Mouse (Mus musculus): ENCODE data around the gene Zfp981. TPM values are rescaled to one million over a fixed set of nuclear protein-coding genes. Genes with fewer than 3 reads are reported as not detected.
"Not testable (repeated sequence)": the region's sequence is repeated elsewhere in the genome, so short reads cannot be mapped to it uniquely, and the experiment has no call there.

The Zfp981 gene
- polyA plus RNA-seq, 1 experiment from 2014 or later: 0.14 TPM

DNA sequence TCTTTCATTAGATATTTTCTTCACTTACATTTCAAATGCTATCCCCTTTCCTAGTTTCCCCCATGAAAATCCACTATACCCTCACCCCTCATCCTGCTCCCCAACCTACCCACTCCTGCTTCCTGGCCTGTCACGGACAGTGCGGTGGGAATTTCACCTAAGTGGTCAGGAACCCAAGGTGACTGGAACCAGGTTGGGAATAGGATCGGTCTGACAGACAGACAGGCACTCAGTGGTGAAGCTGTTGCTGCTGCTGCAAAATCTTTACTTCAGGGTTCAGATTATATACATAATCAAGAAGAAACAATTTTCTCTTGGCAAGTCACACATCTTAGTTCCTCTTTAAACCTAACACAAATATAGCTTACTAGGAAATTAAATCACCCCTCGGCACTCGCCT is 42.0 kb upstream of the Zfp981 start:
- H3K9me3 ChIP-seq (ENCODE audit: control insufficient read depth, low read length): peaks cover 43% of the 10 kb centered on the region
- not testable (repeated sequence) for H3K36me3 ChIP-seq (ENCODE audit: control insufficient read depth, insufficient read depth, low read length); H3K9ac ChIP-seq (ENCODE audit: low read length); H3K4me1 ChIP-seq (ENCODE audit: control insufficient read depth in 2 of 2, insufficient read depth in 2 of 2, low read length in 2 of 2); H3K4me3 ChIP-seq (ENCODE audit: control insufficient read depth in 1 of 2, insufficient read depth in 1 of 2, low read depth in 1 of 2, low read length in 2 of 2); ATAC-seq (ENCODE audit: insufficient number of reproducible peaks, insufficient read depth, low FRiP score, low read depth); H3K27ac ChIP-seq (replicated peaks in 1 of 2; ENCODE audit: control insufficient read depth in 1 of 2, insufficient read depth in 1 of 2, low read depth in 2 of 2, low read length in 2 of 2); H3K4me2 ChIP-seq (ENCODE audit: low read length); H3K27me3 ChIP-seq (ENCODE audit: control insufficient read depth, insufficient read depth, low read length)
- 73% methylated on average over 5 of the region's 5 CpGs for WGBS

DNA sequence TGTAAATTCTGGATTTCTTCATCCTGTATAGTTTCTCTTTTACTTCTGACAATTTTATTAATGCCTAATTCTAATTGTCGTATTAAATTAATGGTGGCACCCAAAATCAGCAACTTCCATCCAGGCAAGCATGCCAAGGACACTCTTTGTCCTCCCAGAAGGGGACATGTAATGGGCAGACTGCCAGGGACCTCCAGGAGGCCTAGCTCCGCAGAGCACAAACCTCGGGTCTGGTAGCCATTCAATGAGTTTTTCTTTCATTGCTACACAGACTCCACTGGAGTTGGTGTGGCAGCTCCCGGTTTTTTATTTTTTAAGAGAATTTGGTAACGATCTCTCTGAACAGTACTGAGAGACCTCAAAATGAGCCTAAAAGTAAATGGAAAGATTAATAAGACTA is 41.1 kb upstream of the Zfp981 start:
- ATAC-seq (ENCODE audit: insufficient number of reproducible peaks, insufficient read depth, low FRiP score, low read depth); H3K36me3 ChIP-seq (ENCODE audit: control insufficient read depth, insufficient read depth, low read length); H3K4me3 ChIP-seq (ENCODE audit: control insufficient read depth in 1 of 2, insufficient read depth in 1 of 2, low read depth in 1 of 2, low read length in 2 of 2); H3K27me3 ChIP-seq (ENCODE audit: control insufficient read depth, insufficient read depth, low read length); H3K4me1 ChIP-seq (ENCODE audit: control insufficient read depth in 2 of 2, insufficient read depth in 2 of 2, low read length in 2 of 2); H3K27ac ChIP-seq (replicated peaks in 1 of 2; ENCODE audit: control insufficient read depth in 1 of 2, insufficient read depth in 1 of 2, low read depth in 2 of 2, low read length in 2 of 2); H3K9ac ChIP-seq (ENCODE audit: low read length); H3K4me2 ChIP-seq (ENCODE audit: low read length): not testable (repeated sequence)
- peaks cover 40% of the 10 kb centered on the region for H3K9me3 ChIP-seq (ENCODE audit: control insufficient read depth, low read length)
- WGBS: 77% methylated on average over 5 of the region's 5 CpGs

DNA sequence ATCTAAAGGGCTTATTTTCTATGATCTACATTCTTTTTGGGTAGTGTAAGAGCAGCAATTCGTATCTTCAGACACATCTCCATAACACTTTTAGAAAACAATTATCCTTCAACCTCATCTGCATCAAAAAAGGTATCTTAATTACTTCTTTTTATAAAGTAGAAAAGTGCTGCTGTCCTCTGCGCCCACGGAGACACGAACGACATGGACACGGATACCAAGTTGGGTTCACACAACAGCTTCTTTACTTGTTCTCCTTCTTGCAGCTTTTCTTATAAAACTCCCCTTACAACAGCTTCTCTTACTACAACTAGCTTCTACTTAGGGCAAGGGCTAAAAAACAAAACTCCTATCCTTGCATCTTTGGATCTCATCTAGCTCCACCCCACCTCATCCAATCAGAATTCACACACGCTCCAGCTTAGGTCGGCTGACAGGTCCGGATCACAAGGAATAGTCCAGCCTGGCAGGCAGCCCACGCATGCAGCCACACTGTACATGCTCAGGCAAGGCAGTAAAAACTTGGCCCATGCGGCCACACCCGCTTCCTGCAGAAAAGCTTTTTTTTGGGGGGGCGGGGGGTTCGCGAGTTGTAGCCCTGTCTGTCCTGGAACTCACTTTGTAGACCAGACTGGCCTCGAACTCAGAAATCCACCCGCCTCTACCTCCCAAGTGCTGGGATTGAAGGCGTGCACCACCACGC is 38.0 kb upstream of the Zfp981 start:
- H3K27ac ChIP-seq (replicated peaks in 1 of 2; ENCODE audit: control insufficient read depth in 1 of 2, insufficient read depth in 1 of 2, low read depth in 2 of 2, low read length in 2 of 2); H3K9ac ChIP-seq (ENCODE audit: low read length); H3K4me2 ChIP-seq (ENCODE audit: low read length); H3K4me3 ChIP-seq (ENCODE audit: control insufficient read depth in 1 of 2, insufficient read depth in 1 of 2, low read depth in 1 of 2, low read length in 2 of 2); H3K4me1 ChIP-seq (ENCODE audit: control insufficient read depth in 2 of 2, insufficient read depth in 2 of 2, low read length in 2 of 2); ATAC-seq (ENCODE audit: insufficient number of reproducible peaks, insufficient read depth, low FRiP score, low read depth); H3K27me3 ChIP-seq (ENCODE audit: control insufficient read depth, insufficient read depth, low read length); H3K36me3 ChIP-seq (ENCODE audit: control insufficient read depth, insufficient read depth, low read length): not testable (repeated sequence)
- 85% methylated on average over 17 of the region's 19 CpGs for WGBS
- peaks cover 13% of the 10 kb centered on the region for H3K9me3 ChIP-seq (ENCODE audit: control insufficient read depth, low read length)

DNA sequence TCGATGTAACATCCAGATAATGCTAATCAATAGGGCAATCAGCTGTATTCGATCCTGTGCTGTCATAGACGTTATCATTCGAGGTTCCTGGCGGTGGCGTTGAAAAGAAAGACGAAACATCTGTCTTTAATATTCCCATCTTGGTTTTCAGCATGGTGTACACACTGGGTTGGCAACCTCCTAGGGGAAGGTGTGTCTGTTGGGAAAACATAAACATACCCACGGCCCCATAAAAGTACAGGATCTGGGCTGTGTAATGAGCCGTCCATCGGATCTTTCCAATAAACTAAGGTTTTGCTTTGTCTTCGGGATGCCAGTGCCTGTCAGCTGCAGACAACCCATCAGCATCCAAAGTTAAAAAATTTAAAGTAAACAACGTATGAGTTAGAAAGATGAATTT is 31.8 kb upstream of the Zfp981 start:
- ATAC-seq (ENCODE audit: insufficient number of reproducible peaks, insufficient read depth, low FRiP score, low read depth); H3K4me3 ChIP-seq (ENCODE audit: control insufficient read depth in 1 of 2, insufficient read depth in 1 of 2, low read depth in 1 of 2, low read length in 2 of 2); H3K4me1 ChIP-seq (ENCODE audit: control insufficient read depth in 2 of 2, insufficient read depth in 2 of 2, low read length in 2 of 2); H3K36me3 ChIP-seq (ENCODE audit: control insufficient read depth, insufficient read depth, low read length); H3K4me2 ChIP-seq (ENCODE audit: low read length); H3K27ac ChIP-seq (replicated peaks in 1 of 2; ENCODE audit: control insufficient read depth in 1 of 2, insufficient read depth in 1 of 2, low read depth in 2 of 2, low read length in 2 of 2); H3K27me3 ChIP-seq (ENCODE audit: control insufficient read depth, insufficient read depth, low read length); H3K9ac ChIP-seq (ENCODE audit: low read length): not testable (repeated sequence)
- WGBS: 92% methylated on average over 9 of the region's 12 CpGs
- H3K9me3 ChIP-seq (ENCODE audit: control insufficient read depth, low read length): peaks cover 18% of the 10 kb centered on the region

DNA sequence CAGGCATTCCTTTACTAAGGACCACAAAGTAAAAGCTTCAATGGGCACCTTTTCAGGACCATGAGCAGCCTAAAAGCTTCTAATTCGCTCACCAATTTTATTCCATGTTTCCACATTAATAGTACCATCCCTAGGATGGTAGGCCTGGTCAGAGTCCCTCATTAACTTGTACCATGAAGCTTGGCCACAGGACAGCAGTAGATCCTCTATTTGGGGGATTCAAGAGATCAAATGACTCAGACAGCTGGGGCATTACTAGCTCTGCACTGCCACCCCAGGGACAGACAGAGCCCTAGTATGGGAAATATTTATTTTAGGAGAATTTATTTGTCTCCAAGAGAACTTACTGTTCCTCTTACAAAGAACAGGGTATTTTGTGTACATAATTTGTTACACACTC is 27.6 kb upstream of the Zfp981 start:
- ATAC-seq (ENCODE audit: insufficient number of reproducible peaks, insufficient read depth, low FRiP score, low read depth): 0 out of 2 replicates have a peak, but pooled peaks have one; percentile 1

DNA sequence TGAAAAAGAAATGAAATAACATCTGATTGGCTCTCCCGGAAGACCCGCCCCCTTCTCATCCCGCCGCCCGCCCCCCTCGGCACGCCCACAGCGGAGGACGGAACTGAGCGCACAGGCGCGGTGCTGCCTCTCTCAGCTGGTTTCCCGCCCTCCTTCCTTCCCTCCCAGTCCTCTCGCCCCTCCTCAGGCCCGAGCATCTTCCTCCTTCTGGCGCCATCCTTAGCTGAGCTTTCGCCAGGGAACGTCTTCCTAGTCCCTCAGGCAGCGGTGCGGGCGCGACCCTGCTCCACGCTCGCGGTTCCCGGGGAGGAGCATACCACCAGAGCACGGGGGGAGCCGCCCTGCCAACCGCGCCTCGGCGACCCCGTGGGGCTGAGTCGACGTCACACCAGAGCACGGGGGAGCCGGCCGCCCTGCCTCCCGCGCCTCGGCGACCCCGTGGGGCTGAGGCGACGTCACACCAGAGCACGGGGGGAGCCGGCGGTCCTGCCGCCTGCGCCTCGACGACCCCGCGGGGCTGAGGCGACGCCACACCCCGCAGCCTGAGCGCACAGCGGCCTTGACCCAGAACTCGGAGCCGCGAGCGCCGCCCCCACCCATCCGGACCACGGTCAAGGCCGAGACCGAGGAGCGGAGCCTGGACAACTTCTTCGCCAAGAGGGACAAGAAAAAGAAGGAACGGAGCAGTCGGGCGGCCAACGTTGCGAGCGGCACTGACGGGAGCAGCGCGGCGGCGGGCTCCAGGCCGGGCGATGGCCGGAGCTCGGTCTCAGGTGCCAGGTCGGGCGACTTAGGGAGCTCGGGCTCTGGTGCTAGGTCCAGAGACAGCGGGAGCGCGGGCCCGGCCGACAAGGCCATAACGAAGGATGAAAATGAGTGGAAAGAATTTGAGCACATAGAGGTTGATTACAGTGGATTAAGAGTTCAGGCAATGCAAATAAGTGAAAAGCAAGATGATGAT is 26.8 kb upstream of the Zfp981 start:
- not testable (repeated sequence) for H3K36me3 ChIP-seq (ENCODE audit: control insufficient read depth, insufficient read depth, low read length); H3K4me3 ChIP-seq (ENCODE audit: control insufficient read depth in 1 of 2, insufficient read depth in 1 of 2, low read depth in 1 of 2, low read length in 2 of 2); H3K27me3 ChIP-seq (ENCODE audit: control insufficient read depth, insufficient read depth, low read length); H3K9ac ChIP-seq (ENCODE audit: low read length); H3K27ac ChIP-seq (replicated peaks in 1 of 2; ENCODE audit: control insufficient read depth in 1 of 2, insufficient read depth in 1 of 2, low read depth in 2 of 2, low read length in 2 of 2); H3K4me2 ChIP-seq (ENCODE audit: low read length); H3K4me1 ChIP-seq (ENCODE audit: control insufficient read depth in 2 of 2, insufficient read depth in 2 of 2, low read length in 2 of 2)
- WGBS: 48% methylated on average over 55 of the region's 94 CpGs
- peaks cover 36% of the 10 kb centered on the region for H3K9me3 ChIP-seq (ENCODE audit: control insufficient read depth, low read length)
- ATAC-seq (ENCODE audit: insufficient number of reproducible peaks, insufficient read depth, low FRiP score, low read depth): peak; percentile 75

More for the DNA sequence above, 27.6 kb upstream of the Zfp981 start:
- not testable (repeated sequence) for H3K4me2 ChIP-seq (ENCODE audit: low read length); H3K27me3 ChIP-seq (ENCODE audit: control insufficient read depth, insufficient read depth, low read length); H3K27ac ChIP-seq (replicated peaks in 1 of 2; ENCODE audit: control insufficient read depth in 1 of 2, insufficient read depth in 1 of 2, low read depth in 2 of 2, low read length in 2 of 2); H3K4me1 ChIP-seq (ENCODE audit: control insufficient read depth in 2 of 2, insufficient read depth in 2 of 2, low read length in 2 of 2); H3K9ac ChIP-seq (ENCODE audit: low read length); H3K4me3 ChIP-seq (ENCODE audit: control insufficient read depth in 1 of 2, insufficient read depth in 1 of 2, low read depth in 1 of 2, low read length in 2 of 2); H3K36me3 ChIP-seq (ENCODE audit: control insufficient read depth, insufficient read depth, low read length)
- no CpG with 5 or more reads among the region's 1 CpGs for WGBS
- peaks cover 40% of the 10 kb centered on the region for H3K9me3 ChIP-seq (ENCODE audit: control insufficient read depth, low read length)

DNA sequence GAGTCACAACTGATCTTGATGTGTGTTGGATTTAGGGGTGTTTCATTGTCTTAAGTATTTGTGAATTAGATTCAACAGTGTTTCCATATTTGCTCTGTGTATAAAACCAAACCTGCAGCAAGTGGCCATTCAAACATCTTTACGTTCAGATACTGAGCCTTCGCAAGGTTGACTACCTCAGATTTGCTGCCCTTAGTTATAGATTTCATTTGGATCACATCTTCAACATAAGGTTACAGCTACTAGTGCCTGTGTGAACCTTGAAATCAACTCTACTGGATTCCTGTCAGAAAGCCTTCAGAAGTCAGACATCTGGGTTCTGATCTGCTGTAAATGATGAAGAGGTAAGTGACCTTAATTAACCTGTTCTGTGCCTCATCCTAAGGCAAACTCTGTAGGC is 25.6 kb upstream of the Zfp981 start:
- not testable (repeated sequence) for H3K4me3 ChIP-seq (ENCODE audit: control insufficient read depth in 1 of 2, insufficient read depth in 1 of 2, low read depth in 1 of 2, low read length in 2 of 2); H3K9ac ChIP-seq (ENCODE audit: low read length); H3K4me2 ChIP-seq (ENCODE audit: low read length); ATAC-seq (ENCODE audit: insufficient number of reproducible peaks, insufficient read depth, low FRiP score, low read depth); H3K27me3 ChIP-seq (ENCODE audit: control insufficient read depth, insufficient read depth, low read length); H3K4me1 ChIP-seq (ENCODE audit: control insufficient read depth in 2 of 2, insufficient read depth in 2 of 2, low read length in 2 of 2); H3K27ac ChIP-seq (replicated peaks in 1 of 2; ENCODE audit: control insufficient read depth in 1 of 2, insufficient read depth in 1 of 2, low read depth in 2 of 2, low read length in 2 of 2); H3K36me3 ChIP-seq (ENCODE audit: control insufficient read depth, insufficient read depth, low read length)
- 90% methylated on average over 2 of the region's 2 CpGs for WGBS
- H3K9me3 ChIP-seq (ENCODE audit: control insufficient read depth, low read length): peaks cover 41% of the 10 kb centered on the region

All from heart, embryonic 14.5 days (tissue).